Mouse (Mus musculus) midbrain, embryonic 13.5 days (tissue): Measurements from ENCODE around the gene Tmem50a. TPM values are rescaled to one million over a fixed set of nuclear protein-coding genes. Genes with fewer than 3 reads are reported as not detected.

Experiments used
- ATAC-seq: fragments of 200-750 bp; cut with Nextera tagmentation; 2 replicates; pipeline ENCODE4 v1.8.0; 2017; ENCODE audit warnings: mild to moderate bottlenecking, moderate TSS enrichment, moderate library complexity
- H3K27ac ChIP-seq: fragments of 300-500 bp; sonication (generic); 2 replicates; pipeline ENCODE4 v1.5.1; 2015; ENCODE audit warnings: inconsistent platforms, mild to moderate bottlenecking, moderate library complexity
- H3K27me3 ChIP-seq: fragments of 300-500 bp; sonication (generic); 2 replicates; pipeline ENCODE4 v1.6.1; 2015; ENCODE audit warnings: mild to moderate bottlenecking, inconsistent platforms
- H3K36me3 ChIP-seq: fragments of 300-500 bp; sonication (generic); 2 replicates; pipeline ENCODE4 v1.6.1; 2015; ENCODE audit warnings: mild to moderate bottlenecking, inconsistent platforms
- H3K4me1 ChIP-seq: fragments of 300-500 bp; sonication (generic); replicated peaks from 2 replicates; pipeline ENCODE4 v1.6.1; 2015; ENCODE audit warnings: inconsistent platforms
- H3K4me2 ChIP-seq: fragments of 300-500 bp; sonication (generic); replicated peaks from 2 replicates; pipeline ENCODE4 v1.6.1; 2015; ENCODE audit warnings: moderate library complexity, mild to moderate bottlenecking, inconsistent platforms
- H3K4me3 ChIP-seq: fragments of 300-500 bp; sonication (generic); replicated peaks from 2 replicates; pipeline ENCODE4 v1.5.1; 2015; ENCODE audit warnings: mild to moderate bottlenecking, inconsistent platforms
- H3K9ac ChIP-seq: fragments of 300-500 bp; sonication (generic); replicated peaks from 2 replicates; pipeline ENCODE4 v1.6.1; 2015; ENCODE audit warnings: mild to moderate bottlenecking, inconsistent platforms
- H3K9me3 ChIP-seq: fragments of 300-500 bp; sonication (generic); 2 replicates; pipeline ENCODE4 v1.6.1; 2016; ENCODE audit warnings: mild to moderate bottlenecking, inconsistent platforms
- WGBS: fragments of 180-500 bp; shearing (Covaris S2); methylation state at CpG from one replicate; pipeline ENCODE4 v1.1.7; 2015; 5-methylcytosine and 5-hydroxymethylcytosine counted together
- polyA plus RNA-seq: library from polyadenylated mRNA; unstranded; fragments of >200 nt; fragmentation: Nextera tagmentation; extraction: Ambion mirVana; gene quantifications from 2 replicates; pipeline ENCODE4 v1.2.1, GENCODE M21; 2015

Tmem50a gene
- polyA plus RNA-seq, 1 experiment from 2014 or later: 203 TPM

GRCm38 (mm10) chr4:134901126-134901525 lies 13.7 kb downstream of the Tmem50a start:
- Histone ChIP-seq H3K9me3 (no peaks in the 10 kb centered on the region), H3K4me1 (no peaks in the 10 kb centered on the region), H3K27me3 (no peaks in the 10 kb centered on the region), H3K4me2 (no peak overlapping the region), H3K4me3 (no peak overlapping the region), H3K27ac (no peak overlapping the region), H3K36me3 (peaks cover 99% of the 10 kb centered on the region), H3K9ac (no peak overlapping the region)
- ATAC-seq: no peak
- 97% methylated on average over 8 of the region's 8 CpGs for WGBS

GRCm38 (mm10) chr4:134897256-134897655 lies 17.6 kb downstream of the Tmem50a start:
- Histone ChIP-seq H3K4me3 (no peak overlapping the region), H3K4me2 (no peak overlapping the region), H3K9ac (no peak overlapping the region), H3K9me3 (no peaks in the 10 kb centered on the region), H3K27me3 (no peaks in the 10 kb centered on the region), H3K36me3 (peaks cover 74% of the 10 kb centered on the region), H3K4me1 (peaks cover 3% of the 10 kb centered on the region; the same call in 1 of the 2 replicates), H3K27ac (no peak overlapping the region)
- no peak for ATAC-seq
- 93% methylated on average over 6 of the region's 6 CpGs for WGBS

GRCm38 (mm10) chr4:134892096-134892495 lies 22.7 kb downstream of the Tmem50a start:
- 82% methylated on average over 6 of the region's 6 CpGs for WGBS
- Histone ChIP-seq H3K4me2 (no peak overlapping the region), H3K9me3 (no peaks in the 10 kb centered on the region), H3K4me3 (no peak overlapping the region), H3K9ac (no peak overlapping the region), H3K4me1 (peaks cover 3% of the 10 kb centered on the region; the same call in 1 of the 2 replicates), H3K36me3 (peaks cover 23% of the 10 kb centered on the region), H3K27me3 (no peaks in the 10 kb centered on the region), H3K27ac (no peak overlapping the region)
- no peak for ATAC-seq

- Histone ChIP-seq H3K4me1 (peaks cover 5% of the 10 kb centered on the region; the same call in 1 of the 2 replicates), H3K9me3 (0 out of 2 replicates have a peak, but pooled peaks cover 3% of the 10 kb centered on the region), H3K4me3 (no peak overlapping the region), H3K36me3 (no peaks in the 10 kb centered on the region), H3K4me2 (no peak overlapping the region), H3K9ac (no peak overlapping the region), H3K27ac (no peak overlapping the region), H3K27me3 (no peaks in the 10 kb centered on the region)
- no peak for ATAC-seq
- 93% methylated on average over 4 of the region's 4 CpGs for WGBS
These were observed 30.5 kb downstream of the Tmem50a start for GRCm38 (mm10) chr4:134884364-134884763.

GRCm38 (mm10) chr4:134883808-134884207 lies 31.0 kb downstream of the Tmem50a start:
- ATAC-seq: no peak
- Histone ChIP-seq H3K27me3 (no peaks in the 10 kb centered on the region), H3K4me1 (peaks cover 6% of the 10 kb centered on the region; the same call in 1 of the 2 replicates), H3K9ac (no peak overlapping the region), H3K4me2 (no peak overlapping the region), H3K9me3 (0 out of 2 replicates have a peak, but pooled peaks cover 3% of the 10 kb centered on the region), H3K4me3 (no peak overlapping the region), H3K36me3 (no peaks in the 10 kb centered on the region), H3K27ac (no peak overlapping the region)
- WGBS: 89% methylated on average over 10 of the region's 10 CpGs

- ATAC-seq: no peak
- WGBS: 33% methylated on average over 7 of the region's 7 CpGs
- Histone ChIP-seq H3K4me3 (no peak overlapping the region), H3K4me2 (no peak overlapping the region), H3K27me3 (no peaks in the 10 kb centered on the region), H3K4me1 (peaks cover 6% of the 10 kb centered on the region; the same call in 1 of the 2 replicates), H3K27ac (no peak overlapping the region), H3K9ac (no peak overlapping the region), H3K36me3 (no peaks in the 10 kb centered on the region), H3K9me3 (0 out of 2 replicates have a peak, but pooled peaks cover 3% of the 10 kb centered on the region)
These were observed 31.6 kb downstream of the Tmem50a start for GRCm38 (mm10) chr4:134883266-134883665.

GRCm38 (mm10) chr4:134880041-134880440 lies 34.8 kb downstream of the Tmem50a start:
- Histone ChIP-seq H3K36me3 (no peaks in the 10 kb centered on the region), H3K4me1 (peaks cover 6% of the 10 kb centered on the region; the same call in 1 of the 2 replicates), H3K4me2 (peak overlapping the region; percentile 54), H3K4me3 (peak overlapping the region; percentile 27), H3K9me3 (0 out of 2 replicates have a peak, but pooled peaks cover 3% of the 10 kb centered on the region), H3K27ac (no peak overlapping the region), H3K27me3 (no peaks in the 10 kb centered on the region), H3K9ac (peak overlapping the region; percentile 15; the same call in 1 of the 2 replicates)
- 28% methylated on average over 6 of the region's 6 CpGs for WGBS
- ATAC-seq: no peak

GRCm38 (mm10) chr4:134879410-134879981 lies 35.3 kb downstream of the Tmem50a start:
- 0 out of 2 replicates have a peak, but pooled peaks have one; percentile 37 for ATAC-seq

GRCm38 (mm10) chr4:134876171-134876570 lies 38.7 kb downstream of the Tmem50a start:
- Histone ChIP-seq H3K4me3 (no peak overlapping the region), H3K9ac (no peak overlapping the region), H3K36me3 (no peaks in the 10 kb centered on the region), H3K4me1 (peaks cover 6% of the 10 kb centered on the region; the same call in 1 of the 2 replicates), H3K27me3 (no peaks in the 10 kb centered on the region), H3K27ac (no peak overlapping the region), H3K4me2 (no peak overlapping the region), H3K9me3 (no peaks in the 10 kb centered on the region)
- no peak for ATAC-seq
- 88% methylated on average over 9 of the region's 9 CpGs for WGBS

More at GRCm38 (mm10) chr4:134879410-134879981, 35.3 kb downstream of the Tmem50a start:
- peak overlapping the region; percentile 15; the same call in 1 of the 2 replicates for H3K9ac ChIP-seq
- peak overlapping the region; percentile 54 for H3K4me2 ChIP-seq
- no peak overlapping the region for H3K27ac ChIP-seq
- no peaks in the 10 kb centered on the region for H3K36me3 ChIP-seq
- H3K27me3 ChIP-seq: no peaks in the 10 kb centered on the region
- H3K4me1 ChIP-seq: peaks cover 6% of the 10 kb centered on the region; the same call in 1 of the 2 replicates
- 2% methylated on average over 17 of the region's 17 CpGs for WGBS
- H3K4me3 ChIP-seq: peak overlapping the region; percentile 27
- H3K9me3 ChIP-seq: 0 out of 2 replicates have a peak, but pooled peaks cover 3% of the 10 kb centered on the region

GRCm38 (mm10) chr4:134871950-134872349 lies 42.9 kb downstream of the Tmem50a start:
- H3K36me3 ChIP-seq: no peaks in the 10 kb centered on the region
- H3K9ac ChIP-seq: no peak overlapping the region
- no peak overlapping the region for H3K27ac ChIP-seq
- peaks cover 32% of the 10 kb centered on the region for H3K27me3 ChIP-seq
- 0 out of 2 replicates have a peak, but pooled peaks cover 8% of the 10 kb centered on the region for H3K4me1 ChIP-seq
- H3K4me2 ChIP-seq: no peak overlapping the region
- no peaks in the 10 kb centered on the region for H3K9me3 ChIP-seq
- WGBS: 56% methylated on average over 2 of the region's 2 CpGs
- no peak overlapping the region for H3K4me3 ChIP-seq
- ATAC-seq: no peak

GRCm38 (mm10) chr4:134871477-134871876 lies 43.3 kb downstream of the Tmem50a start:
- H3K4me3 ChIP-seq: no peak overlapping the region
- WGBS: 45% methylated on average over 4 of the region's 4 CpGs
- H3K4me1 ChIP-seq: 0 out of 2 replicates have a peak, but pooled peaks cover 8% of the 10 kb centered on the region
- no peak overlapping the region for H3K4me2 ChIP-seq
- peaks cover 32% of the 10 kb centered on the region for H3K27me3 ChIP-seq
- no peak for ATAC-seq
- H3K36me3 ChIP-seq: no peaks in the 10 kb centered on the region
- H3K9me3 ChIP-seq: no peaks in the 10 kb centered on the region
- no peak overlapping the region for H3K9ac ChIP-seq
- no peak overlapping the region for H3K27ac ChIP-seq

- H3K36me3 ChIP-seq: no peaks in the 10 kb centered on the region
- WGBS: 54% methylated on average over 7 of the region's 7 CpGs
- H3K9me3 ChIP-seq: no peaks in the 10 kb centered on the region
- no peak overlapping the region for H3K9ac ChIP-seq
- H3K4me1 ChIP-seq: 0 out of 2 replicates have a peak, but pooled peaks cover 8% of the 10 kb centered on the region
- H3K27ac ChIP-seq: no peak overlapping the region
- no peak overlapping the region for H3K4me3 ChIP-seq
- ATAC-seq: no peak
- H3K27me3 ChIP-seq: peaks cover 32% of the 10 kb centered on the region
- H3K4me2 ChIP-seq: no peak overlapping the region
These were observed 44.9 kb downstream of the Tmem50a start for GRCm38 (mm10) chr4:134869815-134870375.
